Mouse (Mus musculus): ENCODE results near the gene Pcdh17. TPM values are rescaled to one million over a fixed set of nuclear protein-coding genes. Genes with fewer than 3 reads are reported as not detected.

Gene Pcdh17
- 0.01 TPM for polyA plus RNA-seq (2012; fragmentation: generic; extraction: Trizol)
- long read RNA-seq, experiment 1: 0 reads
- long read RNA-seq, experiment 2: 0 reads

- Histone ChIP-seq H3K79me3 (ENCODE audit: low read depth) (no peaks in the 10 kb centered on the region), H3ac (ENCODE audit: control insufficient read depth, insufficient read length, low read depth) (peak within 1 kb of the TSS; percentile 41), H3K27me3 (ENCODE audit: control insufficient read depth, insufficient read depth, insufficient read length) (no peaks in the 10 kb centered on the region), H3K36me3 (ENCODE audit: control insufficient read depth, insufficient read depth) (no peaks in the 10 kb centered on the region), H3K79me2 (ENCODE audit: control insufficient read depth, insufficient read depth) (no peaks in the 10 kb centered on the region), H3K4me3 (ENCODE audit: insufficient read depth, poor library complexity, severe bottlenecking) (peak within 1 kb of the TSS; percentile 14)
- TF ChIP-seq MAX (IDR thresholded peaks at IDR 0.05) (no peak), FOSL1 (IDR thresholded peaks at IDR 0.05; ENCODE audit: insufficient read depth, low read length, poor library complexity, severe bottlenecking) (no peak), CEBPB (IDR thresholded peaks at IDR 0.05; ENCODE audit: low read depth) (no peak), MYOD1 (IDR thresholded peaks at IDR 0.05; ENCODE audit: control insufficient read depth, insufficient read length, low read depth) (no peak), MYOG (IDR thresholded peaks at IDR 0.05; ENCODE audit: control insufficient read depth, extremely low read depth, insufficient read length) (no peak), CTCF (IDR thresholded peaks at IDR 0.05; ENCODE audit: control insufficient read depth, insufficient read depth, insufficient read length) (no peak), USF1 (IDR thresholded peaks at IDR 0.05; ENCODE audit: low read depth) (no peak)
These were observed at the start of gene Pcdh17 for GRCm38 (mm10) chr14:84443288-84443686. Gene Pcdh17, plus strand, starts transcription at chr14:84443563.

- Histone ChIP-seq H3K27me3 (ENCODE audit: control insufficient read depth, insufficient read depth, insufficient read length) (no peaks in the 10 kb centered on the region), H3K36me3 (ENCODE audit: control insufficient read depth, insufficient read depth) (no peaks in the 10 kb centered on the region), H3K4me3 (ENCODE audit: insufficient read depth, poor library complexity, severe bottlenecking) (no peak overlapping the region), H3ac (ENCODE audit: control insufficient read depth, insufficient read length, low read depth) (no peak overlapping the region), H3K79me2 (ENCODE audit: control insufficient read depth, insufficient read depth) (no peaks in the 10 kb centered on the region), H3K79me3 (ENCODE audit: low read depth) (no peaks in the 10 kb centered on the region)
- TF ChIP-seq MYOG (IDR thresholded peaks at IDR 0.05; ENCODE audit: control insufficient read depth, extremely low read depth, insufficient read length) (no peak), CTCF (IDR thresholded peaks at IDR 0.05; ENCODE audit: control insufficient read depth, insufficient read depth, insufficient read length) (no peak)
These were observed 46.2 kb upstream of the Pcdh17 start for GRCm38 (mm10) chr14:84397137-84397536.

GRCm38 (mm10) chr14:84424736-84425135 lies 18.6 kb upstream of the Pcdh17 start:
- Histone ChIP-seq H3ac (ENCODE audit: control insufficient read depth, insufficient read length, low read depth) (no peak overlapping the region), H3K4me3 (ENCODE audit: insufficient read depth, poor library complexity, severe bottlenecking) (no peak overlapping the region), H3K36me3 (ENCODE audit: control insufficient read depth, insufficient read depth) (no peaks in the 10 kb centered on the region), H3K27me3 (ENCODE audit: control insufficient read depth, insufficient read depth, insufficient read length) (no peaks in the 10 kb centered on the region), H3K79me3 (ENCODE audit: low read depth) (no peaks in the 10 kb centered on the region), H3K79me2 (ENCODE audit: control insufficient read depth, insufficient read depth) (no peaks in the 10 kb centered on the region)
- no peak for TF ChIP-seq FOSL1 (IDR thresholded peaks at IDR 0.05; ENCODE audit: insufficient read depth, low read length, poor library complexity, severe bottlenecking)
- TF ChIP-seq MYOD1 (IDR thresholded peaks at IDR 0.05; ENCODE audit: control insufficient read depth, insufficient read length, low read depth): no peak
- TF ChIP-seq USF1 (IDR thresholded peaks at IDR 0.05; ENCODE audit: low read depth): no peak
- TF ChIP-seq MAX (IDR thresholded peaks at IDR 0.05): no peak
- TF ChIP-seq MYOG (IDR thresholded peaks at IDR 0.05; ENCODE audit: control insufficient read depth, extremely low read depth, insufficient read length): no peak
- TF ChIP-seq CEBPB (IDR thresholded peaks at IDR 0.05; ENCODE audit: low read depth): no peak
- TF ChIP-seq CTCF (IDR thresholded peaks at IDR 0.05; ENCODE audit: control insufficient read depth, insufficient read depth, insufficient read length): no peak

- no peaks in the 10 kb centered on the region for H3K79me3 ChIP-seq (ENCODE audit: low read depth)
- H3K4me3 ChIP-seq (ENCODE audit: insufficient read depth, poor library complexity, severe bottlenecking): no peak overlapping the region
- H3ac ChIP-seq (ENCODE audit: control insufficient read depth, insufficient read length, low read depth): no peak overlapping the region
- no peaks in the 10 kb centered on the region for H3K79me2 ChIP-seq (ENCODE audit: control insufficient read depth, insufficient read depth)
- no peaks in the 10 kb centered on the region for H3K36me3 ChIP-seq (ENCODE audit: control insufficient read depth, insufficient read depth)
- H3K27me3 ChIP-seq (ENCODE audit: control insufficient read depth, insufficient read depth, insufficient read length): no peaks in the 10 kb centered on the region
- TF ChIP-seq MYOG (IDR thresholded peaks at IDR 0.05; ENCODE audit: control insufficient read depth, extremely low read depth, insufficient read length): no peak
- no peak for TF ChIP-seq MYOD1 (IDR thresholded peaks at IDR 0.05; ENCODE audit: control insufficient read depth, insufficient read length, low read depth)
- TF ChIP-seq FOSL1 (IDR thresholded peaks at IDR 0.05; ENCODE audit: insufficient read depth, low read length, poor library complexity, severe bottlenecking): no peak
- no peak for TF ChIP-seq CEBPB (IDR thresholded peaks at IDR 0.05; ENCODE audit: low read depth)
- TF ChIP-seq USF1 (IDR thresholded peaks at IDR 0.05; ENCODE audit: low read depth): no peak
- TF ChIP-seq CTCF (IDR thresholded peaks at IDR 0.05; ENCODE audit: control insufficient read depth, insufficient read depth, insufficient read length): no peak
- no peak for TF ChIP-seq MAX (IDR thresholded peaks at IDR 0.05)
These were observed 16.7 kb upstream of the Pcdh17 start for GRCm38 (mm10) chr14:84426616-84427015.

- Histone ChIP-seq H3K79me3 (ENCODE audit: low read depth) (no peaks in the 10 kb centered on the region), H3K27me3 (ENCODE audit: control insufficient read depth, insufficient read depth, insufficient read length) (no peaks in the 10 kb centered on the region), H3ac (ENCODE audit: control insufficient read depth, insufficient read length, low read depth) (no peak overlapping the region), H3K36me3 (ENCODE audit: control insufficient read depth, insufficient read depth) (no peaks in the 10 kb centered on the region), H3K79me2 (ENCODE audit: control insufficient read depth, insufficient read depth) (no peaks in the 10 kb centered on the region), H3K4me3 (ENCODE audit: insufficient read depth, poor library complexity, severe bottlenecking) (no peak overlapping the region)
- TF ChIP-seq MAX (IDR thresholded peaks at IDR 0.05) (no peak), CTCF (IDR thresholded peaks at IDR 0.05; ENCODE audit: control insufficient read depth, insufficient read depth, insufficient read length) (no peak), USF1 (IDR thresholded peaks at IDR 0.05; ENCODE audit: low read depth) (no peak), CEBPB (IDR thresholded peaks at IDR 0.05; ENCODE audit: low read depth) (no peak), MYOG (IDR thresholded peaks at IDR 0.05; ENCODE audit: control insufficient read depth, extremely low read depth, insufficient read length) (no peak), MYOD1 (IDR thresholded peaks at IDR 0.05; ENCODE audit: control insufficient read depth, insufficient read length, low read depth) (no peak), FOSL1 (IDR thresholded peaks at IDR 0.05; ENCODE audit: insufficient read depth, low read length, poor library complexity, severe bottlenecking) (no peak)
These were observed 5.1 kb upstream of the Pcdh17 start for GRCm38 (mm10) chr14:84438066-84438770.
